Mouse (Mus musculus) left cerebral cortex, adult 2 months (tissue): ENCODE results near the gene Cnn1. TPM values are rescaled to one million over a fixed set of nuclear protein-coding genes. Genes with fewer than 3 reads are reported as not detected.

Experiments used
- DNase-seq, 2 experiments: peaks; one replicate each; pipeline ENCODE4 v3.0.0; 2021 to 2022; ENCODE audit warnings: low spot score in 2 of 2, mixed read lengths in 1 of 2; ENCODE audit errors: extremely low spot score in 1 of 2
- H3K27ac ChIP-seq: fragments of 200-600 bp; 2 replicates; pipeline ENCODE4 v1.8.1; 2022
- H3K4me3 ChIP-seq: fragments of 200-600 bp; 2 replicates; pipeline ENCODE4 v1.8.1; 2022
- CTCF ChIP-seq: fragments of 200-600 bp; IDR thresholded peaks from 2 replicates; pipeline ENCODE4 v1.8.1; 2022; ENCODE audit warnings: antibody characterized with exemption, mild to moderate bottlenecking, moderate library complexity
- intact Hi-C: fragments of 180-260 bp; cut with DNase I; formaldehyde crosslinking; loops from one replicate; pipeline ENCODE4 v1.15.1; 2025
- total RNA-seq, 2 experiments: library from RNA; stranded (reverse); gene quantifications; 2 replicates each; pipeline ENCODE4 v1.2.3; 2021

Gene Cnn1
- total RNA-seq, 2 experiments from 2014 or later, result 0.41 to 1.3 TPM

GRCm38 (mm10) chr9:22076223-22076622, 22.8 kb upstream of the Cnn1 start:
- intact Hi-C loops, result no loop called here
- Histone ChIP-seq H3K27ac (no peak overlapping the region), H3K4me3 (no peak overlapping the region)
- DNase-seq, result no peak
- no peak for TF ChIP-seq CTCF

- TF ChIP-seq CTCF, result no peak
- Histone ChIP-seq H3K27ac (peak overlapping the region; percentile 94), H3K4me3 (peak overlapping the region; percentile 65)
- intact Hi-C loops, result loop anchor here (1.0 kb wide), 1 partner anchor 33 kb away; the partner anchor contains the start of gene Elof1
- DNase-seq, result no peak
These were observed 14.4 kb upstream of the Cnn1 start for GRCm38 (mm10) chr9:22084667-22085021.

GRCm38 (mm10) chr9:22085022-22085834, 13.8 kb upstream of the Cnn1 start, which contains the start of gene Ecsit:
Gene Ecsit, minus strand, starts transcription at chr9:22085438.
- Histone ChIP-seq H3K27ac (peak within 1 kb of the TSS; percentile 94), H3K4me3 (peak within 1 kb of the TSS; percentile 65)
- DNase-seq, result peak; percentile 92 to 96
- TF ChIP-seq CTCF, result no peak
- intact Hi-C loops, result loop anchor here (1.0 kb wide), 1 partner anchor 32 kb away; the partner anchor contains the start of gene Elof1

- peak overlapping the region; percentile 65 for H3K4me3 ChIP-seq
- H3K27ac ChIP-seq, result peak overlapping the region; percentile 94
- intact Hi-C loops, result no loop called here
- DNase-seq, result no peak
- no peak for TF ChIP-seq CTCF
These were observed 13.0 kb upstream of the Cnn1 start for GRCm38 (mm10) chr9:22086012-22086411.

GRCm38 (mm10) chr9:22087034-22087618, 11.9 kb upstream of the Cnn1 start:
- intact Hi-C loops, result no loop called here
- Histone ChIP-seq H3K4me3 (no peak overlapping the region), H3K27ac (no peak overlapping the region)
- TF ChIP-seq CTCF, result peak; percentile 10
- no peak for DNase-seq

GRCm38 (mm10) chr9:22089281-22089680, 9.7 kb upstream of the Cnn1 start:
- Histone ChIP-seq H3K4me3 (no peak overlapping the region), H3K27ac (no peak overlapping the region)
- intact Hi-C loops, result no loop called here
- no peak for DNase-seq
- no peak for TF ChIP-seq CTCF

GRCm38 (mm10) chr9:22089986-22090385, 9.0 kb upstream of the Cnn1 start:
- no peak for TF ChIP-seq CTCF
- no peak overlapping the region for H3K27ac ChIP-seq
- no peak overlapping the region for H3K4me3 ChIP-seq
- intact Hi-C loops, result no loop called here
- no peak for DNase-seq

- TF ChIP-seq CTCF, result no peak
- Histone ChIP-seq H3K4me3 (no peak overlapping the region), H3K27ac (no peak overlapping the region)
- intact Hi-C loops, result no loop called here
- DNase-seq, result no peak
These were observed 6.3 kb upstream of the Cnn1 start for GRCm38 (mm10) chr9:22092746-22093145.

GRCm38 (mm10) chr9:22095854-22096307, 3.1 kb upstream of the Cnn1 start:
- peak; percentile 68 to 77 for DNase-seq
- intact Hi-C loops, result no loop called here
- TF ChIP-seq CTCF, result peak; percentile 80
- Histone ChIP-seq H3K27ac (no peak overlapping the region), H3K4me3 (peak overlapping the region; percentile 39)

GRCm38 (mm10) chr9:22099922-22100321, 906 bp downstream of the Cnn1 start:
- intact Hi-C loops, result no loop called here
- H3K4me3 ChIP-seq, result no peak overlapping the region
- no peak overlapping the region for H3K27ac ChIP-seq
- no peak for TF ChIP-seq CTCF
- DNase-seq, result no peak

- no peak for TF ChIP-seq CTCF
- no peak for DNase-seq
- Histone ChIP-seq H3K27ac (no peak overlapping the region), H3K4me3 (no peak overlapping the region)
- intact Hi-C loops, result no loop called here
These were observed 9.2 kb downstream of the Cnn1 start for GRCm38 (mm10) chr9:22108194-22108593.

GRCm38 (mm10) chr9:22115635-22116034, 16.6 kb downstream of the Cnn1 start:
- no peak for DNase-seq
- TF ChIP-seq CTCF, result no peak
- Histone ChIP-seq H3K27ac (no peak overlapping the region), H3K4me3 (peak overlapping the region; percentile 66)
- intact Hi-C loops, result loop anchor here (2.0 kb wide), 1 partner anchor 45 kb away; the partner anchor contains the start of genes Gm49318 and Zfp653
